Mouse (Mus musculus): ENCODE data around the gene Rps6ka5. TPM values are rescaled to one million over a fixed set of nuclear protein-coding genes. Genes with fewer than 3 reads are reported as not detected.

Rps6ka5 gene
- polyA plus RNA-seq, 1 experiment from 2014 or later = 3.9 TPM

GRCm38 (mm10) chr12:100509615-100510282 lies 217.0 kb downstream of the Rps6ka5 start:
- Histone ChIP-seq H3K4me3 (no peak overlapping the region), H3K9ac (no peak overlapping the region), H3K27ac (replicated peaks) (0 out of 2 replicates have a peak overlapping the region, but pooled peaks have one; percentile 31), H3K27me3 (replicated peaks) (no peaks in the 10 kb centered on the region), H3K4me1 (peaks cover 40% of the 10 kb centered on the region), H3K36me3 (peaks cover 23% of the 10 kb centered on the region), H3K9me3 (no peaks in the 10 kb centered on the region), H3K4me2 (no peak overlapping the region)
- ATAC-seq (ENCODE audit: extremely low read depth, insufficient number of reproducible peaks, low FRiP score, low TSS enrichment) = no peak
- 81% methylated on average over 9 of the region's 9 CpGs for whole genome bisulfite sequencing

- Histone ChIP-seq H3K9ac (no peak overlapping the region), H3K27me3 (replicated peaks) (no peaks in the 10 kb centered on the region), H3K9me3 (no peaks in the 10 kb centered on the region), H3K27ac (replicated peaks) (peak overlapping the region; percentile 31; the same call in 1 of the 2 replicates), H3K4me2 (no peak overlapping the region), H3K36me3 (peaks cover 23% of the 10 kb centered on the region), H3K4me1 (peaks cover 47% of the 10 kb centered on the region), H3K4me3 (no peak overlapping the region)
- 66% methylated on average over 5 of the region's 5 CpGs for WGBS
- ATAC-seq (ENCODE audit: extremely low read depth, insufficient number of reproducible peaks, low FRiP score, low TSS enrichment) = no peak
Measured at GRCm38 (mm10) chr12:100508668-100509067, 218.1 kb downstream of the Rps6ka5 start.

GRCm38 (mm10) chr12:100505484-100505883 lies 221.3 kb downstream of the Rps6ka5 start:
- Histone ChIP-seq H3K27ac (replicated peaks) (no peak overlapping the region), H3K4me3 (no peak overlapping the region), H3K4me1 (peaks cover 48% of the 10 kb centered on the region), H3K9ac (no peak overlapping the region), H3K27me3 (replicated peaks) (no peaks in the 10 kb centered on the region), H3K9me3 (no peaks in the 10 kb centered on the region), H3K36me3 (peaks cover 1% of the 10 kb centered on the region; the same call in 1 of the 2 replicates), H3K4me2 (no peak overlapping the region)
- ATAC-seq (ENCODE audit: extremely low read depth, insufficient number of reproducible peaks, low FRiP score, low TSS enrichment) = no peak
- 98% methylated on average over 1 of the region's 1 CpGs for WGBS

- no peak overlapping the region for H3K27ac ChIP-seq (replicated peaks)
Measured at GRCm38 (mm10) chr12:100504585-100504984, 222.2 kb downstream of the Rps6ka5 start.

GRCm38 (mm10) chr12:100503659-100504058 lies 223.1 kb downstream of the Rps6ka5 start:
- no peaks in the 10 kb centered on the region for H3K9me3 ChIP-seq
- ATAC-seq (ENCODE audit: extremely low read depth, insufficient number of reproducible peaks, low FRiP score, low TSS enrichment) = no peak
- 71% methylated on average over 4 of the region's 4 CpGs for WGBS
- H3K4me3 ChIP-seq = no peak overlapping the region
- no peak overlapping the region for H3K4me2 ChIP-seq
- peaks cover 15% of the 10 kb centered on the region for H3K36me3 ChIP-seq
- H3K27ac ChIP-seq (replicated peaks) = no peak overlapping the region
- peaks cover 35% of the 10 kb centered on the region for H3K4me1 ChIP-seq
- H3K9ac ChIP-seq = peak overlapping the region; percentile 24; the same call in 1 of the 2 replicates
- H3K27me3 ChIP-seq (replicated peaks) = no peaks in the 10 kb centered on the region

More at GRCm38 (mm10) chr12:100504585-100504984, 222.2 kb downstream of the Rps6ka5 start:
- WGBS = 80% methylated on average over 2 of the region's 2 CpGs
- H3K27me3 ChIP-seq (replicated peaks) = no peaks in the 10 kb centered on the region
- no peak for ATAC-seq (ENCODE audit: extremely low read depth, insufficient number of reproducible peaks, low FRiP score, low TSS enrichment)
- H3K4me3 ChIP-seq = no peak overlapping the region
- peaks cover 40% of the 10 kb centered on the region for H3K4me1 ChIP-seq
- H3K9me3 ChIP-seq = no peaks in the 10 kb centered on the region
- peaks cover 6% of the 10 kb centered on the region for H3K36me3 ChIP-seq
- no peak overlapping the region for H3K4me2 ChIP-seq
- no peak overlapping the region for H3K9ac ChIP-seq

GRCm38 (mm10) chr12:100502544-100502943 lies 224.2 kb downstream of the Rps6ka5 start:
- Histone ChIP-seq H3K9me3 (no peaks in the 10 kb centered on the region), H3K36me3 (peaks cover 26% of the 10 kb centered on the region), H3K4me1 (peaks cover 35% of the 10 kb centered on the region), H3K4me3 (no peak overlapping the region), H3K9ac (no peak overlapping the region), H3K27ac (replicated peaks) (no peak overlapping the region), H3K4me2 (no peak overlapping the region), H3K27me3 (replicated peaks) (no peaks in the 10 kb centered on the region)
- ATAC-seq (ENCODE audit: extremely low read depth, insufficient number of reproducible peaks, low FRiP score, low TSS enrichment) = no peak
- WGBS = 65% methylated on average over 3 of the region's 3 CpGs

- no peak overlapping the region for H3K9ac ChIP-seq
- peaks cover 35% of the 10 kb centered on the region for H3K4me1 ChIP-seq
- no peaks in the 10 kb centered on the region for H3K27me3 ChIP-seq (replicated peaks)
- no peak for ATAC-seq (ENCODE audit: extremely low read depth, insufficient number of reproducible peaks, low FRiP score, low TSS enrichment)
- H3K27ac ChIP-seq (replicated peaks) = no peak overlapping the region
- H3K4me2 ChIP-seq = no peak overlapping the region
- H3K9me3 ChIP-seq = no peaks in the 10 kb centered on the region
- no peak overlapping the region for H3K4me3 ChIP-seq
- WGBS = 57% methylated on average over 4 of the region's 4 CpGs
- peaks cover 39% of the 10 kb centered on the region for H3K36me3 ChIP-seq
Measured at GRCm38 (mm10) chr12:100501261-100501660, 225.5 kb downstream of the Rps6ka5 start.

GRCm38 (mm10) chr12:100499469-100499868 lies 227.3 kb downstream of the Rps6ka5 start:
- Histone ChIP-seq H3K27ac (replicated peaks) (no peak overlapping the region), H3K27me3 (replicated peaks) (no peaks in the 10 kb centered on the region), H3K4me1 (peaks cover 26% of the 10 kb centered on the region), H3K4me2 (no peak overlapping the region), H3K9me3 (no peaks in the 10 kb centered on the region), H3K36me3 (peaks cover 52% of the 10 kb centered on the region), H3K4me3 (no peak overlapping the region), H3K9ac (no peak overlapping the region)
- no peak for ATAC-seq (ENCODE audit: extremely low read depth, insufficient number of reproducible peaks, low FRiP score, low TSS enrichment)
- 84% methylated on average over 13 of the region's 13 CpGs for WGBS

Other genes with a start within 250 kb of the Rps6ka5 start
- 6.2 and 6.5 TPM in 2 replicates for gene Ttc7b, start 206.2 kb downstream of the Rps6ka5 start, polyA plus RNA-seq (2015; fragmentation: Nextera tagmentation; extraction: Ambion mirVana)
- gene Dglucy, start 52.1 kb upstream of the Rps6ka5 start, polyA plus RNA-seq (2015; fragmentation: Nextera tagmentation; extraction: Ambion mirVana) = 2.7 and 4.1 TPM in 2 replicates
- 5.9 and 6.0 TPM in 2 replicates for gene Gpr68, start 181.2 kb upstream of the Rps6ka5 start, polyA plus RNA-seq (2015; fragmentation: Nextera tagmentation; extraction: Ambion mirVana)

All from heart, embryonic 13.5 days (tissue).